Mouse (Mus musculus): ENCODE results near the gene Krt80.

DNA sequence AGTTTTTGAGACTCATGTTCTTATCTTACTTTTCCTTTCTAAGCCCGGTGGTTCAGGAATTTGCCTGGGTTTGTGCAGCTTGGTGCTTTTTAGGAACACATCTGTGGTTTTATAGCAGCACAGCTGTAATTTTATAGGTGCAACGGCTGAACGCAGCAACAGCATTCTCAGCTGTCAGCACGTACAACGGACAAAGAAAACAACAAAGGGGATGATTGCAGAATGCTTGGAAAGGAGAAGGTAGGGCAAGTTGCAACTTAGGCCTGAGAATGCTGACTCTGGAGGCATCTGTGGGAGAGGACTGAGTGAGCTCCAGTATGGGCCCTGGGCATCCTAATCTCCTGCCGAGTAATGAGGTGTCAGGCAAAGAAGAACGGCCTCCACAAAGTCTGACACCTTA, 26.5 kb upstream of the Krt80 start:
- no peak for TF ChIP-seq GATA1 (IDR thresholded peaks at IDR 0.05; ENCODE audit: borderline replicate concordance, low read length)
- TF ChIP-seq FLI1 (IDR thresholded peaks at IDR 0.05; ENCODE audit: low read length) = no peak

Measured in megakaryocyte, embryonic 14.5 days (primary cell).